Mouse (Mus musculus): ENCODE data around the gene Carm1.

GRCm38 (mm10) chr9:21591831-21592702 is 45.4 kb downstream of the Carm1 start:
- TF ChIP-seq CTCF (IDR thresholded peaks at IDR 0.05; ENCODE audit: extremely low read depth, insufficient read length, insufficient replicate concordance, low read depth, low read length) (no peak), POLR2A (IDR thresholded peaks at IDR 0.05; ENCODE audit: low read depth, low read length) (no peak; the same call in 1 of the 2 replicates)
